Mouse (Mus musculus) lung, postnatal 0 days (tissue): ENCODE results near the gene Nr6a1.

Experiments
- CTCF ChIP-seq: IDR thresholded peaks from 2 replicates; pipeline ENCODE4 v1.5.1; 2016; ENCODE audit warnings: antibody characterized with exemption, mild to moderate bottlenecking
- EP300 ChIP-seq: IDR thresholded peaks from 2 replicates; pipeline ENCODE4 v1.6.1; 2016; ENCODE audit warnings: antibody characterized with exemption, mild to moderate bottlenecking, control low read depth

GRCm38 (mm10) chr2:38916947-38917691 is 10.4 kb downstream of the Nr6a1 start:
- no peak for TF ChIP-seq CTCF
- no peak for TF ChIP-seq EP300
